Mouse (Mus musculus) forebrain, postnatal 0 days (tissue): ENCODE data around the gene Osbpl10. TPM values are rescaled to one million over a fixed set of nuclear protein-coding genes. Genes with fewer than 3 reads are reported as not detected.

Source experiments
- ATAC-seq: fragments of 200-750 bp; cut with Nextera tagmentation; 2 replicates; pipeline ENCODE4 v1.8.0; 2017; ENCODE audit warnings: mild to moderate bottlenecking, moderate library complexity
- DNase-seq: peaks from one replicate; pipeline ENCODE4 v3.0.0-alpha.2; 2015
- H3K27ac ChIP-seq: fragments of 300-500 bp; sonication (generic); 2 replicates; pipeline ENCODE4 v1.5.1; 2014; ENCODE audit warnings: low read depth, mild to moderate bottlenecking, antibody characterized with exemption, low read length, moderate library complexity, mixed read lengths
- H3K27me3 ChIP-seq: fragments of 300-500 bp; sonication (generic); 2 replicates; pipeline ENCODE4 v1.6.1; 2014; ENCODE audit warnings: mild to moderate bottlenecking, low read length, mixed read lengths; ENCODE audit not compliant: insufficient read depth
- H3K36me3 ChIP-seq: fragments of 300-500 bp; sonication (generic); 2 replicates; pipeline ENCODE4 v1.6.1; 2014; ENCODE audit warnings: mild to moderate bottlenecking, moderate library complexity; ENCODE audit not compliant: insufficient read depth
- H3K4me1 ChIP-seq: fragments of 300-500 bp; sonication (generic); 2 replicates; pipeline ENCODE4 v1.6.1; 2014; ENCODE audit warnings: antibody characterized with exemption; ENCODE audit not compliant: insufficient read depth
- H3K4me2 ChIP-seq: fragments of 300-500 bp; sonication (generic); 2 replicates; pipeline ENCODE4 v1.6.1; 2014; ENCODE audit warnings: low read depth, mild to moderate bottlenecking, moderate library complexity
- H3K4me3 ChIP-seq: fragments of 300-500 bp; sonication (generic); 2 replicates; pipeline ENCODE4 v1.5.1; 2014; ENCODE audit warnings: low read depth, low read length, mixed read lengths
- H3K9ac ChIP-seq: fragments of 300-500 bp; sonication (generic); 2 replicates; pipeline ENCODE4 v1.6.1; 2014; ENCODE audit warnings: mild to moderate bottlenecking
- H3K9me3 ChIP-seq: fragments of 300-500 bp; sonication (generic); 2 replicates; pipeline ENCODE4 v1.6.1; 2016; ENCODE audit warnings: low read length
- CTCF ChIP-seq: sonication (generic); IDR thresholded peaks from 2 replicates; pipeline ENCODE4 v1.5.1; 2016; ENCODE audit warnings: antibody characterized with exemption, control low read depth, low read depth
- WGBS: fragments of 180-500 bp; shearing (Covaris S2); extraction: QIAGEN DNeasy Blood & Tissue Kit; methylation state at CpG from one replicate; pipeline ENCODE4 v1.1.7; 2014; 5-methylcytosine and 5-hydroxymethylcytosine counted together
- polyA plus RNA-seq: library from polyadenylated mRNA; unstranded; fragments of >200 nt; fragmentation: Nextera tagmentation; extraction: Ambion mirVana; gene quantifications from 2 replicates; pipeline ENCODE4 v1.2.1, GENCODE M21; 2015
- total RNA-seq: library from RNA; depleted of rRNA; stranded (reverse); fragments of >200 nt; gene quantifications from 2 replicates; pipeline ENCODE4 v1.2.3, GENCODE M21; 2014

The Osbpl10 gene
- total and polyA plus RNA-seq, 2 experiments from 2014 or later, result 3.0 to 22.4 TPM

DNA sequence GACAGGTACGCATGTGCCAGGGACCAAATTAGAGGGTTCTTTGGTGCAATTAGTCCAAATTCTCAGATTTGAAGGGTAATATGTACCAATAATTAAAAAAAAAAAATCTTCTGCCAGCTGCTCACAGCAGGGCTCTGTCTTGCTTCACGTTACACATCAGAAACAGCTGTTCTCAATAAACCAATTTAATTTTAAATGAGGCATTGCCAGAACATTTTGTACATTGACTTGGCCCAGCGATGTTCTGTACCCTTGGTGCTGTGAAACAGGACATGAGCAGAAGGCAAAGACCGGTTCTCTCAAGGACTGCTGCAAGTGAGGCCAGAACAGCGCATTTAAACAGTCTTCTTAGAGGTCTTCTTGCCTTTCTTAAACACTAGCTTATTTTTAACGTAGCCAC, 265.3 kb downstream of the Osbpl10 start:
- peaks cover 65% of the 10 kb centered on the region for H3K36me3 ChIP-seq
- TF ChIP-seq CTCF, result no peak
- WGBS, result 86% methylated on average over 6 of the region's 6 CpGs

DNA sequence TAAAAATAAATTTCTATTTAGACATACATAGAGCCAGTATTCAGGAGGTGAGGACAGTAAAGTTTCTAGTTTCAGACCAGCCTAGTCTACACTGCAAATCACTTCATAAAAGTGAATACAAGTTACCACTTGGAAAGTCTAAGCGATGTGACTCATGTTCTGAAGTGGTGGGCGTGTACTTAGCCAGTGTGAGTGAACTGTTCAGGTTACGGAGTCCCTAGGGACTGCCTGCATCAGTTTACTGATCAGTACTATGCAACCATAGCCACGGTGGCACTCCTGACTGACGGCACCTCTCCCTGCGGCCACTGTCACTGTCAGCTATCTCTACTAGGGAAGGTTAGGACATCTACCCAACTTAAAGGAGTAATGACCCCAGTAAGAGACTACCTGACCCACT, 266.7 kb downstream of the Osbpl10 start:
- H3K4me2 ChIP-seq, result no peak overlapping the region
- H3K27me3 ChIP-seq, result no peaks in the 10 kb centered on the region
- H3K9me3 ChIP-seq, result no peaks in the 10 kb centered on the region
- H3K4me3 ChIP-seq, result no peak overlapping the region
- no peak overlapping the region for H3K9ac ChIP-seq
- H3K36me3 ChIP-seq, result peaks cover 77% of the 10 kb centered on the region
- DNase-seq, result no peak
- WGBS, result 90% methylated on average over 6 of the region's 6 CpGs
- TF ChIP-seq CTCF, result no peak
- ATAC-seq, result no peak
- no peaks in the 10 kb centered on the region for H3K4me1 ChIP-seq
- H3K27ac ChIP-seq, result no peak overlapping the region

More for the DNA sequence above, 265.3 kb downstream of the Osbpl10 start:
- H3K4me2 ChIP-seq, result no peak overlapping the region
- ATAC-seq, result no peak
- no peak for DNase-seq
- H3K4me3 ChIP-seq, result no peak overlapping the region
- H3K9me3 ChIP-seq, result no peaks in the 10 kb centered on the region
- no peaks in the 10 kb centered on the region for H3K4me1 ChIP-seq
- no peak overlapping the region for H3K27ac ChIP-seq
- H3K9ac ChIP-seq, result no peak overlapping the region
- H3K27me3 ChIP-seq, result no peaks in the 10 kb centered on the region

DNA sequence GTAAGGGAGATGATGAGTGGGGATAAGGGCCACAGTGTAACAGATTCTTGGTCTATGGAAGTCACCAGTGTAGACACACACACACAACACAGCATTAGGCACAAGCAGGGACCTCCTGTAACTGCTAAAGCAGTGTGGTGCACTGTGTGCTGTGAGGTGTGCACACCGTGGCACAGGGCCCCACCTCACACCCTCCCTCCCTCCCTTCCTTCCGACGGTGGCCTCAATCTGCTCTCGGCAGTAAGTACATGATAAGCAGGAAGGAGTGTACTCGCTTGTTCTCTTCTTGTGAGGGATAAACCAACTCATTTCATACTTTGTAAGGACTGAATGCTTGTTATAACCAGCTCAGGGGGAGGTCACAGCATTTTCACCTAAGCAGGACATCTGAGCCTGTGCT, 270.8 kb downstream of the Osbpl10 start:
- ATAC-seq (no peak), DNase-seq (no peak)
- Histone ChIP-seq H3K4me1 (no peaks in the 10 kb centered on the region), H3K9me3 (no peaks in the 10 kb centered on the region), H3K27ac (no peak overlapping the region), H3K27me3 (no peaks in the 10 kb centered on the region), H3K9ac (no peak overlapping the region), H3K4me2 (no peak overlapping the region), H3K36me3 (peaks cover 70% of the 10 kb centered on the region), H3K4me3 (no peak overlapping the region)
- TF ChIP-seq CTCF, result no peak
- 81% methylated on average over 5 of the region's 5 CpGs for WGBS

DNA sequence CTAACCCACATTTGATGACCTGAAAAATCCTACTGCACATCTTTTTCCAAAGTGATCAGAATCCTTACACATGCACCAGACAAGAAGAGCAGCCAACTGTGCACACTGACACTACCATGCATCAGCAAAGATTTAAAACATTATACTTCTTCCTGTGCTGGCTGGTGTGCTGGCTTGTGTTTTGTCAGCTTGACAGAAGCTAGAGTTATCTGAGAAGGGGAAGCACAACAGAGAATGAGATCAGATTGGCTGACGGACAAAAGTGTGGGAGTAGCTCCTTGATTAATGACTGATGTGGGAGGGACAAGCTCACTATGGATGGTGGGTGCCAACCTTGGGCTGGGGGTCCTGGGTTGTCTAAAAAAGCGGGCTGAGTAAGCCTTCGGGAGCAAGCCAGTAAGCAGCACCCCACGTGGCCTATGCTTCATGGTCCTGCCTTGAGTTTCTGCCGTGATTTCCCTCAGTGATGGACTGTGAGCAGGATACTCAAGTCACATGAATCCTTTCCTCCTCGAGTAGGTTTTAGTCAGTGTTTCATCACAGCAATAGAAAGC, 279.4 kb downstream of the Osbpl10 start:
- Histone ChIP-seq H3K4me1 (no peaks in the 10 kb centered on the region), H3K9ac (no peak overlapping the region), H3K4me2 (no peak overlapping the region), H3K9me3 (no peaks in the 10 kb centered on the region), H3K4me3 (no peak overlapping the region), H3K27ac (no peak overlapping the region), H3K27me3 (no peaks in the 10 kb centered on the region), H3K36me3 (peaks cover 21% of the 10 kb centered on the region)
- ATAC-seq (no peak), DNase-seq (no peak)
- TF ChIP-seq CTCF, result no peak
- WGBS, result 74% methylated on average over 6 of the region's 6 CpGs

DNA sequence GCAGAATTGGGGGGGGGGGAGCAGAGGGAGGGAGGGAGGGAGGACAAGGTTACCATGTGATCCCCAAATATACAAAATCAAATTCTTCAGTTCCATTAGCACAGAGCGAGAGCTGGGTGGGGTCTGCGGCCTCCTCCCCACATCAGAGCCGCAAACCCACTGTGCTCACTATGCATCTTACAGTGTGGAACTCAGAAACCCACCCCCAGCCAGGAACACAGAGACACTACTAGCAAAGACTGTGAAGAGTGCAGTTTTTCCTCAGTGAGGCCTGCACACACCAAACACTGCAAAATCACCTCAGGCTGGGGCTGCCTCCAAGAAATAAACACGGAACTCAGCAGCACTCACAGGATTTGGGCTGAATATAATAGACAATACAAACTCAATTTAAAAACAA, 281.5 kb downstream of the Osbpl10 start:
- 82% methylated on average over 4 of the region's 4 CpGs for WGBS
- Histone ChIP-seq H3K4me1 (no peaks in the 10 kb centered on the region), H3K27me3 (no peaks in the 10 kb centered on the region), H3K9me3 (no peaks in the 10 kb centered on the region), H3K4me2 (no peak overlapping the region), H3K36me3 (peaks cover 12% of the 10 kb centered on the region), H3K4me3 (no peak overlapping the region), H3K27ac (no peak overlapping the region), H3K9ac (no peak overlapping the region)
- no peak for TF ChIP-seq CTCF
- DNase-seq (no peak), ATAC-seq (no peak)

DNA sequence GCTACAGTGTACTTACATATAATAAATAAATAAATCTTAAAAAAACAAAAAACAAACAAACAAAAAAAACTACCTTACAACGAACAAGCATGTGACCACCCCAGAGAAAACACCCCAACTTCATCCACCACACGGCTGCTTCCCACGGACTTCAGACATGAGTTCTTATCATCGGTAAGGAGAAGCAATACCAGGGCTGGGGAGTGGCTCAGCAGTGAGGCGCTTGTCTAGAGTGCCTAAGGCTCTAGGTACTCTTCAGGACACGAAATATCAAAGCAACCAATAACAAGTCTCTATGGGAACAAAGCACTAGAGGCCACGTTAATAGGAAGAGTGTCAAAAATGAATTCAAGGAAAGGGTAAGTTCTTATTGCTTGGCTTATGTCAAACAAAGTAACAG, 282.1 kb downstream of the Osbpl10 start:
- Histone ChIP-seq H3K9me3 (no peaks in the 10 kb centered on the region), H3K4me1 (no peaks in the 10 kb centered on the region), H3K36me3 (peaks cover 7% of the 10 kb centered on the region; the same call in 1 of the 2 replicates), H3K4me2 (no peak overlapping the region), H3K9ac (no peak overlapping the region), H3K4me3 (no peak overlapping the region), H3K27me3 (no peaks in the 10 kb centered on the region), H3K27ac (no peak overlapping the region)
- no peak for TF ChIP-seq CTCF
- ATAC-seq, result no peak
- no peak for DNase-seq
- 87% methylated on average over 7 of the region's 7 CpGs for WGBS

DNA sequence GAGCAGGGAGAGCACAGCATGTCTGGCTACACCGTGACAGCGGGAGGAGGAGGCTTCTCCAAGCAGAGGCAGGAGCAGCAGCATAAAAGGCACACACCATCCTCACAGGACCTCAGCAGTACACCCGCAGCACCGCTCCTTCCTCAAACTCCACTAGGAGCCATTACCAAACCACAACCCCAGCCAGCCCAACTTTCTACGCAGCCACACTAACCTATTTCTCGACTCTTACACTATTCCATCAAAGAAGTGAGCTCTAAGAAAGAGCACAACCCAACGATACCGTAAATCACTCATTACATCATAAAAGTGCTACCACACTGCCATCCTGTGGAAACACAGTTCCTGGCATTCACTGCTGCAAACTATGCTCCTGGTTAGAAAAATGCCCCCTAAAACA, 283.1 kb downstream of the Osbpl10 start:
- H3K9ac ChIP-seq, result no peak overlapping the region
- H3K27ac ChIP-seq, result no peak overlapping the region
- peak; percentile 82 for TF ChIP-seq CTCF
- ATAC-seq, result peak; percentile 58; the same call in 1 of the 2 replicates
- H3K9me3 ChIP-seq, result no peaks in the 10 kb centered on the region
- no peak overlapping the region for H3K4me3 ChIP-seq
- H3K27me3 ChIP-seq, result no peaks in the 10 kb centered on the region
- DNase-seq, result peak; percentile 65
- WGBS, result 73% methylated on average over 8 of the region's 8 CpGs
- no peak overlapping the region for H3K4me2 ChIP-seq
- peaks cover 8% of the 10 kb centered on the region for H3K36me3 ChIP-seq
- H3K4me1 ChIP-seq, result no peaks in the 10 kb centered on the region
